Mouse (Mus musculus) embryonic facial prominence, embryonic 12.5 days (tissue): ENCODE measurements around the gene Psmc6. TPM values are rescaled to one million over a fixed set of nuclear protein-coding genes. Genes with fewer than 3 reads are reported as not detected.

Experiments used
- polyA plus RNA-seq: library from polyadenylated mRNA; unstranded; fragments of >200 nt; fragmentation: Nextera tagmentation; extraction: Ambion mirVana; gene quantifications from 2 replicates; pipeline ENCODE4 v1.2.1, GENCODE M21; 2016

Gene Psmc6
- polyA plus RNA-seq, 1 experiment from 2014 or later = 185 TPM

Other genes with a start within 250 kb of the Psmc6 start
- gene Gpr137c, start 110.1 kb upstream of the Psmc6 start, polyA plus RNA-seq = 5.5 and 5.8 TPM in 2 replicates
- 18.4 and 21.4 TPM in 2 replicates for gene Txndc16, start 109.5 kb upstream of the Psmc6 start, polyA plus RNA-seq
- gene Ero1l, start 11.0 kb upstream of the Psmc6 start, polyA plus RNA-seq = 33.2 and 34.6 TPM in 2 replicates
- gene Styx, start 21.3 kb downstream of the Psmc6 start, polyA plus RNA-seq = 65.7 and 70.0 TPM in 2 replicates
- 37.8 and 45.0 TPM in 2 replicates for gene Gnpnat1, start 75.1 kb downstream of the Psmc6 start, polyA plus RNA-seq
- gene Fermt2, start 200.3 kb downstream of the Psmc6 start, polyA plus RNA-seq = 95.6 and 111 TPM in 2 replicates